Mouse (Mus musculus): ENCODE results near the gene Olfr807.

DNA sequence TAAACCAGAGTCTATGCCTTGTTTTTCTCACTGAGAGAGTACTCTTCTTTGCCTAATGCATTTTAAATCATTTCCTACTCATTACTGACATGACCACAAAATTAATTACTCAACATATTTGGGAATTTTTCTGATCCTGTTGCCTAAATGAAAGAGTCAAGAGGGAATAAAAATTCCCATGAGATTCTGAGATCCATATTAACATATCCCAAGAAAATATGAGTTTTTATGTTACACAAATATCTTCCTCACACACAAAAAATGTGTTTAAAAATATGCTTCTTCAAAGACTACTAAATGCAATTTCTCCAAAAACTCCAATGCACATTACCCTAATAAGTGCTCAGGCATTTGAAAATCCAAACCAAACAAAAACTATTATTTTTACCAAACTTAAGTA lies 37.2 kb upstream of the Olfr807 start, which contains the start of gene Olfr810:
- no peak for TF ChIP-seq CTCF (IDR thresholded peaks at IDR 0.05; ENCODE audit: low read depth, low read length)
- no peak for TF ChIP-seq POLR2A (IDR thresholded peaks at IDR 0.05; ENCODE audit: borderline replicate concordance, low read depth, low read length)

Data from bone marrow macrophage, adult 2 months (primary cell).